Mouse (Mus musculus): ENCODE measurements around the gene Cdk4. TPM values are rescaled to one million over a fixed set of nuclear protein-coding genes. Genes with fewer than 3 reads are reported as not detected.

Cdk4 gene
- polyA plus RNA-seq, 1 experiment from 2014 or later, result 2,916 TPM

DNA sequence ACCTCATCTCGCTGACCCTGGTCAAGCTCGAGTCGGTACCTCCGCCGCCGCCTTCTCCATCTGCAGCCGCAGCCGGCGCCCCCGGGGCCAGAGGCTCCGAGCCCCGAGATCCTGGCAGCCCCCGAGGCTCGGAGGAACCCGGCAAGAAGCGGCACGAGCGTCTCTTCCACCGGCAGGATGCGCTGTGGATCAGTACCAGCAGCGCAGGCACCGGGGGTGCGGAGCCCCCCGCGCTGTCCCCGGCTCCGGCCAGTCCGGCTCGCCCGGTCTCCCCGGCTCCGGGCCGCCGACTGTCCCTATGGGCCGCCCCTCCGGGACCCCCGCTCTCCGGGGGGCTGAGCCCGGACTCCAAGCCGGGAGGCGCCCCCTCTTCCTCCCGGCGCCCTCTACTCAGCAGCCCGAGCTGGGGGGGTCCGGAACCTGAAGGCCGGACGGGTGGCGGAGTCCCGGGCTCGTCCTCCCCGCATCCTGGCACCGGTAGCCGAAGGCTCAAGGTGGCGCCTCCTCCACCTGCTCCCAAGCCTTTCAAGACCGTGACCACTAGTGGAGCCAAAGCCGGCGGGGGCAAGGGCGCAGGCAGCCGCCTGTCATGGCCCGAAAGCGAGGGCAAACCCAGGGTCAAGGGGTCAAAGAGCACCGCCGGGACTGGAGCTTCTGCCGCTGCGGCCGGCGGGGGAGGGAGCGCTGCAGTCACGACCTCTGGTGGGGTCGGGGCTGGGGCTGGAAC, 16.5 kb downstream of the Cdk4 start:
- Histone ChIP-seq H3K9me3 (replicated peaks) (no peaks in the 10 kb centered on the region; the same call in 1 of the 2 replicates), H3K27ac (replicated peaks) (peak overlapping the region; percentile 83), H3K36me3 (no peaks in the 10 kb centered on the region), H3K4me3 (peak overlapping the region; percentile 73), H3K4me1 (peaks cover 73% of the 10 kb centered on the region), H3K27me3 (ENCODE audit: low read depth, poor library complexity, severe bottlenecking) (peaks cover 98% of the 10 kb centered on the region)
- 1% methylated on average over 70 of the region's 70 CpGs for WGBS
- peak; percentile 59 for DNase-seq (ENCODE audit: low spot score)

DNA sequence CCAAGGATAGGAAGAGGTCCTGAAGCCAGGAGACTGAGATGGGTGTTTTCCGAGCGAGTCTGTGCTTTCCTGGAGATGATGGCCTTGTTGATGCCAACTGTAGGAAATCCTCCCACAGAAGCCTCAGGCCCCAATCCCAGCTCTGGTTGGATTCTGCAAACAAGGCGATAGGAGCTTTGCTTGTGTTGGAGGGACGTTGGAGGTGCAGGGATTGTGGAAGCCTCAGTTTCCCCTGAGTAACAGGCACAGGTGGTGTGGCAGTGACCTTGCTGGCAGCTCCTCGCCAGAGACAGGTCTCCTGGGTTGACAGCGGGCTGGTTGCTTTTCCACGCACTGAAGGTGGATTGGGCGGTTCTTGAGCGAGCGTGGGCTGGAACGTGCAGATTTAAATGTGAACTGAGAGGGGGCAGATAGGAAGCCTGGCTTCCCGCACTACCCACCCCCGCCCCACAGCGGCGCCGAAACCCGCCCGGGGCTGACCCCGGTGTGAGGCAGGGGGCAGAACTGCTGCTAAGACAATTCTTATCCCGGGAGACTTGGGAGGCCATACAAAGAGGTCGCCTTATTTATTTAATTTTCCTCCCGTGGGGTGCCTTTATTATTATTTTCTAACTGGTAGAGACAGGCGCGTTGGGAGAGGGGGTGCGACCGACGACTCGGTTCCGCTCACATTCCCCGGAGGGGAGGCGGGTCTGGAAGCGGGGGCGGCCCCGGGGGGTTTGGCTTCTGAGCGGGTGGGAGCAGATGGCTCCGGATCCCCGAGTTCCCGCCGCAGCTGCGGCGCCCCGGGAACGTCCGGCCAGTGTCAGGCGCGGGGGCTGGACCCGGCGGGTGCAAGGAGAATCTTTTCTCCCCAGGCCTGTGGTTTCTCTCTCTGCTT, 17.8 kb downstream of the Cdk4 start:
- Histone ChIP-seq H3K27me3 (ENCODE audit: low read depth, poor library complexity, severe bottlenecking) (peaks cover 92% of the 10 kb centered on the region), H3K9me3 (replicated peaks) (no peaks in the 10 kb centered on the region; the same call in 1 of the 2 replicates), H3K4me1 (peaks cover 67% of the 10 kb centered on the region), H3K4me3 (peak overlapping the region; percentile 73), H3K27ac (replicated peaks) (0 out of 2 replicates have a peak overlapping the region, but pooled peaks have one; percentile 59), H3K36me3 (no peaks in the 10 kb centered on the region)
- peak; percentile 40 for DNase-seq (ENCODE audit: low spot score)
- 3% methylated on average over 48 of the region's 48 CpGs for WGBS

DNA sequence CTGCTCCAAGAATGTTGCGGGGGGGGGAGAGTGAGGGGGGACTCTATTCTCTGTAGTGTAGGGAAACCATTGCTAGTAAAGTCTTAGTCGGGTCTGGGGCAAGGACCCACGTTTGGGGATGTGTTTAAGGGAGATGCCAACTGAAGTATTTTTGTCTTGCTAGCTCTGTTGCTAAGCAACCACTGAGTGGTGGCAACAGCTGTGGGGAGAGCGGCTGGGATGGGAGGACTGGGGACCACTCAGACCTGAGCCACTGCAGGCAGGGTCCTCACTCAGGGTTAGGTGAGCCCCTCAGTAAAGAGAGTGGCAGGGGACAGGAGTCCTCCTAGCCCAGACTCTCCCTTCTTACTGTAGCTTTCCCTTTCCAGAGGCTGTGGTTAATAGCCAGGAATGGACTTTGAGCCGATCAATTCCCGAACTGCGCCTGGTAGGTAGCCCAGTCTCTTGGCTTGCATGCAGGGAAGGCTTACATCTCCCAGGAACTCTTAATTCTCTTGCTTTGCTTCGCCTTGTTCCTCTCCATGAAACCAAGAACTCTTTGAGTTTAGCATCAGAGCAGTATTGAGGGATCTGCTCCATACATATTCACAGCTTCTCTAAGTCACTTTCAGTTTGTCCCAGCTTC, 18.8 kb downstream of the Cdk4 start:
- Histone ChIP-seq H3K4me3 (peak overlapping the region; percentile 73), H3K4me1 (peaks cover 61% of the 10 kb centered on the region), H3K9me3 (replicated peaks) (no peaks in the 10 kb centered on the region; the same call in 1 of the 2 replicates), H3K27me3 (ENCODE audit: low read depth, poor library complexity, severe bottlenecking) (peaks cover 86% of the 10 kb centered on the region), H3K36me3 (no peaks in the 10 kb centered on the region), H3K27ac (replicated peaks) (no peak overlapping the region)
- peak; percentile 66 for DNase-seq (ENCODE audit: low spot score)
- WGBS, result 31% methylated on average over 8 of the region's 8 CpGs

DNA sequence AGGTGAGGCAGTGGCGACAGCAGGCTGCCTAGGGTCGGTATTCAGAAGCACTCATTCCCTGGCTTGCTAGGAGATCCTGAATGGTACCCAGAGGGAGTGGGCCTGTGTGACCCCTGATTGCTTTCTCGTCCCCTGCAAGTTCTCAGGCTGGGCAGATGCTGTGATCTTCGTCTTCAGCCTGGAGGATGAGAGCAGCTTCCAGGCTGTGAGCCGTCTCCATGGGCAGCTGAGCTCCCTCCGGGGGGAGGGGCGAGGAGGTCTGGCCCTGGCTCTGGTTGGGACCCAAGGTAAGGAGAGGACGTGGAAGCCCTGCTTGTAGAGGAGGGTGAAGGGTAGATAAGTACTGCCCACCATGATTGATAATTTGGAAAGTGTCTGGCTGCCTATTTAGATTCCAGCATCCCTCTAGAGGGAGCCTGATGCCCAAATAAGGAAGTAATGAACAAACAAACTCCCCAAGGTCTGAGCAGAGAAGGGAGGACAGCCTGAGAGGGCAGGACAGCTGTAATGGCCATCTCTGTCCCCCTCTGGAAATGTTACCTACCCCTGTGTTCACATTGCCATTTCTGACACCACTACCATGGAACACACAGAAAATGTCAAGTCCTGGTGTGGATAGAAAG, 20.1 kb downstream of the Cdk4 start:
- Histone ChIP-seq H3K27ac (replicated peaks) (no peak overlapping the region), H3K9me3 (replicated peaks) (no peaks in the 10 kb centered on the region; the same call in 1 of the 2 replicates), H3K4me1 (peaks cover 50% of the 10 kb centered on the region), H3K27me3 (ENCODE audit: low read depth, poor library complexity, severe bottlenecking) (peaks cover 86% of the 10 kb centered on the region), H3K4me3 (no peak overlapping the region), H3K36me3 (no peaks in the 10 kb centered on the region)
- WGBS, result 34% methylated on average over 8 of the region's 8 CpGs
- no peak for DNase-seq (ENCODE audit: low spot score)

DNA sequence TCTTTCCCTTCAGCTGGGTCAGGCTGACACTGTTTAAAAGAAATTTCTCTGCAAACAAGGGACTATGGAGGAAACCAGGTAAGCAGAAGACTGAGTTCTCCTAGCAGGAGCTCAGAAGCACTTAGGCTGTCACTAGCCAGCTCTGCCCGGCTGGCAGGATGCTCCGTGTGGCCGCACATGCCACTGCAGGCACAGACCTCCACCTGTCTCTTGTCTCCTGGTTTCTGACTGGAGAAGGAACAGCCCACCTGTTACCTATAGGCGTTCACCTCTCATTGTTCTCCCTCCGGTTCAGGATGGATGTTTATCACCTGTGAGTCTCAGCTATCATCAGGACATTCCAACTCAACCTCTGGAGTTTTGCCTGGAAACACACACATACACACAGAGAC, 20.6 kb downstream of the Cdk4 start:
- WGBS, result 57% methylated on average over 5 of the region's 5 CpGs
- no peaks in the 10 kb centered on the region; the same call in 1 of the 2 replicates for H3K9me3 ChIP-seq (replicated peaks)
- H3K4me1 ChIP-seq, result peaks cover 45% of the 10 kb centered on the region
- no peak overlapping the region for H3K27ac ChIP-seq (replicated peaks)
- no peak for DNase-seq (ENCODE audit: low spot score)
- H3K36me3 ChIP-seq, result no peaks in the 10 kb centered on the region
- H3K27me3 ChIP-seq (ENCODE audit: low read depth, poor library complexity, severe bottlenecking), result peaks cover 88% of the 10 kb centered on the region
- H3K4me3 ChIP-seq, result no peak overlapping the region

DNA sequence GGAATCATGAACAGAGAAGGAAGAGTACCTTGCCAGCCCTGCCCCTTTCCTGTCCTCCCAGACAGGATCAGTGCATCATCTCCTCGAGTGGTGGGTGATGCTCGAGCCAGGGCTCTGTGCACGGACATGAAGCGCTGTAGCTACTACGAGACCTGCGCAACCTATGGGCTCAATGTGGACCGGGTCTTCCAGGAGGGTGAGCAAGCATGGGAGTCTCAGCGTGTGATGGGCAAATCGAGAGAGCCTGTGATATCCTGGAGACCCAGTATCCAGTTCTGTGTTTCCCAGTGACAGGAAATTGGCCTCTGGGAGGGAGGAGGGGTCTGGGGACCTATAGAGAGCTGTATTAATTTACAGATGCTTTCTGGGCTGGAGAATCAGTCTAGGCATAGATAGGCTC, 21.7 kb downstream of the Cdk4 start:
- Histone ChIP-seq H3K9me3 (replicated peaks) (no peaks in the 10 kb centered on the region; the same call in 1 of the 2 replicates), H3K36me3 (no peaks in the 10 kb centered on the region), H3K4me1 (peaks cover 34% of the 10 kb centered on the region), H3K27me3 (ENCODE audit: low read depth, poor library complexity, severe bottlenecking) (peaks cover 88% of the 10 kb centered on the region), H3K27ac (replicated peaks) (no peak overlapping the region), H3K4me3 (no peak overlapping the region)
- WGBS, result 89% methylated on average over 9 of the region's 9 CpGs
- DNase-seq (ENCODE audit: low spot score), result no peak

DNA sequence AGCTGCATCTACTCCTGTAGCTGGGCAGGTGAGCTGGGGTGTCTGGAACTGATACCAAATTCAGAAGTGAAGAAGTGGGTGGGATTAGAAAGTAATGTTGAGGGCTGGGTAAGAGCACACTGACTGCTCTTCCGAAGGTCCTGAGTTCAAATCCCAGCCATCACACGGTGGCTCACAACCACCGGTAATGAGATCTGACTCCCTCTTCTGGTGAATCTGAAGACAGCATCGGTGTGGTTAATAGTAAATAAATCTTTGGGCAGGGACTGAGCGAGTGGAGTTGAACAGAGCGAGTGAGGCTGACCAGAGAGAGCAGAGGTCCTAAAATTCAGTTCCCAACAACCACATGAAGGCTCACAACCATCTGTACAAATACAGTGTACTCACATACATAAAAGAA, 22.3 kb downstream of the Cdk4 start:
- Histone ChIP-seq H3K9me3 (replicated peaks) (no peaks in the 10 kb centered on the region), H3K27me3 (ENCODE audit: low read depth, poor library complexity, severe bottlenecking) (peaks cover 88% of the 10 kb centered on the region), H3K27ac (replicated peaks) (no peak overlapping the region), H3K4me1 (peaks cover 33% of the 10 kb centered on the region), H3K36me3 (no peaks in the 10 kb centered on the region), H3K4me3 (no peak overlapping the region)
- 72% methylated on average over 6 of the region's 6 CpGs for WGBS
- DNase-seq (ENCODE audit: low spot score), result no peak

DNA sequence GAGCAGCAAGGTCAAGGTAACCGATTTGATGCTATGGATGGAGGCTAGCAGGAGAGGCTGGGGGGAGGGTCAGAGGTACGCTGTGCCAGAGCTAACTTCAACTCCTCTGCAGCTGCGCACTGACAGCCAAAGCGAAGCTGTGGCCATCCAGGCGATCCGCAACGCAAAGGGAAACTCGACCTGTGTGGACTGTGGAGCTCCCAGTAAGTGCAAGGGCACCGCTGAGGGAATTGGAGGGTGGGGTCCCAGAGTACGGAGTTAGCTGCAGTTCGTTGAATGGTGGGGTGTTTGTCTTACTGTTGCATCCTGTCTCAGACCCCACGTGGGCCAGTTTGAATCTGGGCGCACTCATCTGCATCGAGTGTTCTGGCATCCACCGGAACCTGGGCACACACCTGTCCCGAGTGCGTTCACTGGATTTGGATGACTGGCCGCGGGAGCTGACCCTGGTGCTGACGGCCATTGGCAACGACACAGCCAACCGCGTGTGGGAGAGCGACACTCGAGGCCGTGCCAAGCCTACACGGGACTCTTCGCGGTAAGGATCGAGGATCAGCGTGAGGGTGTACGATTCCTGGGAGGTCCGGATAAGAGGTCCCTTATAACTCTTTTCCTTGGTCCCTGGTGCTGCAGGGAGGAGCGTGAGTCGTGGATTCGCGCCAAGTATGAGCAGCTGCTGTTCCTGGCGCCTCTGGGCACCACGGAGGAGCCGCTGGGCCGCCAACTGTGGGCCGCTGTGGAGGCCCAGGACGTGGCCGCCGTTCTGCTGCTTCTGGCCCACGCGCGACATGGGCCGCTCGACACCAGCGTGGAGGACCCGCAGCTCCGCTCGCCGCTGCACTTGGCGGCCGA, 27.5 kb downstream of the Cdk4 start:
- 8% methylated on average over 57 of the region's 57 CpGs for WGBS
- Histone ChIP-seq H3K27ac (replicated peaks) (no peak overlapping the region), H3K9me3 (replicated peaks) (no peaks in the 10 kb centered on the region), H3K4me1 (peaks cover 20% of the 10 kb centered on the region), H3K27me3 (ENCODE audit: low read depth, poor library complexity, severe bottlenecking) (peaks cover 72% of the 10 kb centered on the region), H3K4me3 (peak overlapping the region; percentile 40), H3K36me3 (peaks cover 11% of the 10 kb centered on the region)
- no peak for DNase-seq (ENCODE audit: low spot score)

DNA sequence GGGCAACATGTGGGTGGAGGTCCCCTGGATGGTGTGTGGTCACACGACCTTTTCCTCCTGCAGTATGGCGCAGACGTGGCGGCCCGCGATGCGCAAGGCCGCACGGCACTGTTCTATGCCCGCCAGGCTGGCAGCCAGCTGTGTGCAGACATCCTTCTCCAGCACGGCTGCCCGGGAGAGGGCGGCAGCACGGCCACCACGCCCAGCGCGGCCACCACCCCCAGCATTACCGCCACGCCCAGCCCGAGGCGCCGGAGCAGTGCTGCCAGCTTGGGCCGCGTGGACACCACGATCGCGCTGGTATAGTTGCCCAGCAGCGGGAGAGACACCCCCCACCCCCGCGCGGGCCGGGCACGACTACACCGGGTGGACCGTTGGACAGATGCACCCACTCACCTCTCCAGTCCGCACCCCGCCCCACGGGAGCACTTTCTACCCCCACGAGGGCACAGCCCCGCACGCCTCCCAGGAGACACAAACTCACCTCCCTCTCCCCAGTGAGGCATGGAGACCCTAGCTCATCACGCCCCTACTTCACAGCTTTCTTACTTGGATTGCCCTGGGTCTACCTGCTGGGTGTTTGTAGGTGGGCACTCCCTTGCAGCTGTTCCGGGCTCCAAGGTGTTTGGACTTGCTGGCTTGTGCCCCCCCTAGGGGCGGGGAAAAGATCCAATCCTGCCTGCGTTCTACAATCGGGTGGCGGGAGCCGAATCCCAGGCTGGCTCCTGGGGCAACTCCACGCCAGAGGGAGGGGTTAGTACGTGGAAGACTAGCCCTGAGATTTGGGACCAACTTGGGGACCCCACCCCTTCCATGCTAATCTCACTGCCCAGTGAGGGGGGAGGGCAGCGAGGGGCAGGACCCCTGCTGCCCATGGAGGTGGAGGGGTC, 28.4 kb downstream of the Cdk4 start:
- H3K4me1 ChIP-seq, result peaks cover 20% of the 10 kb centered on the region
- peaks cover 72% of the 10 kb centered on the region for H3K27me3 ChIP-seq (ENCODE audit: low read depth, poor library complexity, severe bottlenecking)
- peaks cover 21% of the 10 kb centered on the region for H3K36me3 ChIP-seq
- peak overlapping the region; percentile 40 for H3K4me3 ChIP-seq
- H3K9me3 ChIP-seq (replicated peaks), result no peaks in the 10 kb centered on the region
- no peak for DNase-seq (ENCODE audit: low spot score)
- WGBS, result 9% methylated on average over 51 of the region's 51 CpGs
- H3K27ac ChIP-seq (replicated peaks), result no peak overlapping the region

DNA sequence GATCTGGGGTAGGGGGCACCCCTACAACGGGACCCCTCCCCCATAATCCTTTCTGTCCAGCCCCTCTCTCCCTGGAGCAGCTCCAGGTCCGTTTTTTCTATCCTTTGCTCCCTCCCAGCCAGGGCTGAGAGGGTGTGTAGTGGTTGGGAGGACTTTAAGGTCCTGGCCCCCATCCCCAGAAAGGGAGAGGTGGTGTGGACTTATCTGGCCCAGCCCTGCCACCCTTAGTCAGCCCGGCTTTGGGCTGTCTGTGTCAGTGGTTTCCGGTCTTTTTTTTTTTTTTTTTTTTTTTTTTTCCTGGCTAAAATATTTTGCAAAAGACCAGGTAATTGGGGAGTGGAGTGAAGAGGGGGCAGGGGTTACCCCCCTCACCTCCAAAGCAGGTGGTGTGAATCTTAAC, 29.4 kb downstream of the Cdk4 start:
- 54% methylated on average over 4 of the region's 4 CpGs for WGBS
- H3K4me3 ChIP-seq, result no peak overlapping the region
- no peak for DNase-seq (ENCODE audit: low spot score)
- peaks cover 31% of the 10 kb centered on the region for H3K36me3 ChIP-seq
- H3K27ac ChIP-seq (replicated peaks), result no peak overlapping the region
- peaks cover 62% of the 10 kb centered on the region for H3K27me3 ChIP-seq (ENCODE audit: low read depth, poor library complexity, severe bottlenecking)
- peaks cover 20% of the 10 kb centered on the region for H3K4me1 ChIP-seq
- H3K9me3 ChIP-seq (replicated peaks), result no peaks in the 10 kb centered on the region

DNA sequence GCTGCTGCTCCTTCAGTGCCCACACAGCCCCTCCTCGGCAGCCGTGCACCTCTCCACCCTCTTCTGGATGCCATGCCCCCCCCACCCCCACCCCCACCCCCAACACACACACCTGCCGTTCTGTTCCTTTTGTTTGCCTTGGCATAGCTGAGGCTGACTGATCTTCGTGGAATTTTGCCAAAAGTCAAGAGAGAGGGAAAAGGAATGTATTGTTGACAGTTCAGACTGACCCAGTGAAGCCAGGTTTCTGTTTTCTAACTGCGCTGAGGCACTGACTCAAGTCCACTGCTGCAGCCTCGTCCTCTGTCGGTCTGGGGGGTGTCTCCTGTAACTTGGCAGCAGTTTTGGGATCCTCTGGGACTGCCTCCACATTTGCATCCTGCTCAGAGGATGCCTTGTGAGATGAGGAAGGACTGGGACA, 31.1 kb downstream of the Cdk4 start:
- H3K4me3 ChIP-seq, result no peak overlapping the region
- DNase-seq (ENCODE audit: low spot score), result no peak
- peaks cover 46% of the 10 kb centered on the region for H3K27me3 ChIP-seq (ENCODE audit: low read depth, poor library complexity, severe bottlenecking)
- peaks cover 47% of the 10 kb centered on the region for H3K36me3 ChIP-seq
- no peak overlapping the region for H3K27ac ChIP-seq (replicated peaks)
- H3K4me1 ChIP-seq, result peaks cover 20% of the 10 kb centered on the region
- 66% methylated on average over 7 of the region's 7 CpGs for WGBS
- H3K9me3 ChIP-seq (replicated peaks), result no peaks in the 10 kb centered on the region

Data from midbrain, embryonic 10.5 days (tissue).